Mouse (Mus musculus) forebrain, embryonic 11.5 days (tissue): ENCODE measurements around the gene Rasgrf2. TPM values are rescaled to one million over a fixed set of nuclear protein-coding genes. Genes with fewer than 3 reads are reported as not detected.

Experiments
- ATAC-seq: fragments of 200-750 bp; cut with Nextera tagmentation; replicated peaks from 2 replicates; pipeline ENCODE4 v1.8.0; 2017; ENCODE audit warnings: moderate TSS enrichment; ENCODE audit not compliant: low FRiP score
- DNase-seq: peaks from one replicate; pipeline ENCODE4 v3.0.0-alpha.2; 2017; ENCODE audit warnings: low spot score
- H3K27ac ChIP-seq: fragments of 300-500 bp; sonication (generic); 2 replicates; pipeline ENCODE4 v1.5.1; 2014; ENCODE audit warnings: low read depth, low read length
- H3K27me3 ChIP-seq: fragments of 300-500 bp; sonication (generic); 2 replicates; pipeline ENCODE4 v1.6.1; 2014; ENCODE audit warnings: mild to moderate bottlenecking, low read length, mixed read lengths; ENCODE audit not compliant: control insufficient read depth, insufficient read depth
- H3K36me3 ChIP-seq: fragments of 300-500 bp; sonication (generic); 2 replicates; pipeline ENCODE4 v1.6.1; 2014; ENCODE audit warnings: mild to moderate bottlenecking, low read length, moderate library complexity, mixed read lengths; ENCODE audit not compliant: control insufficient read depth, insufficient read depth
- H3K4me1 ChIP-seq: fragments of 300-500 bp; sonication (generic); replicated peaks from 2 replicates; pipeline ENCODE4 v1.6.1; 2014; ENCODE audit warnings: low read length, mixed read lengths; ENCODE audit not compliant: control insufficient read depth, insufficient read depth
- H3K4me2 ChIP-seq: fragments of 300-500 bp; sonication (generic); 2 replicates; pipeline ENCODE4 v1.6.1; 2014; ENCODE audit warnings: low read depth, mild to moderate bottlenecking, low read length, moderate library complexity, mixed read lengths; ENCODE audit not compliant: severe bottlenecking
- H3K4me3 ChIP-seq: fragments of 300-500 bp; sonication (generic); 2 replicates; pipeline ENCODE4 v1.5.1; 2014; ENCODE audit warnings: low read depth, low read length
- H3K9ac ChIP-seq: fragments of 300-500 bp; sonication (generic); 2 replicates; pipeline ENCODE4 v1.6.1; 2014; ENCODE audit warnings: low read length
- H3K9me3 ChIP-seq: fragments of 300-500 bp; sonication (generic); 2 replicates; pipeline ENCODE4 v1.6.1; 2016; ENCODE audit warnings: low read length, mixed read lengths; ENCODE audit not compliant: control insufficient read depth
- WGBS: fragments of 180-500 bp; shearing (Covaris S2); extraction: QIAGEN DNeasy Blood & Tissue Kit; methylation state at CpG from one replicate; pipeline ENCODE4 v1.1.7; 2014; 5-methylcytosine and 5-hydroxymethylcytosine counted together
- polyA plus RNA-seq: library from polyadenylated mRNA; unstranded; fragments of >200 nt; fragmentation: Nextera tagmentation; extraction: Ambion mirVana; gene quantifications from 2 replicates; pipeline ENCODE4 v1.2.1, GENCODE M21; 2014

Gene Rasgrf2
- polyA plus RNA-seq, 1 experiment from 2014 or later = 0.08 TPM

DNA sequence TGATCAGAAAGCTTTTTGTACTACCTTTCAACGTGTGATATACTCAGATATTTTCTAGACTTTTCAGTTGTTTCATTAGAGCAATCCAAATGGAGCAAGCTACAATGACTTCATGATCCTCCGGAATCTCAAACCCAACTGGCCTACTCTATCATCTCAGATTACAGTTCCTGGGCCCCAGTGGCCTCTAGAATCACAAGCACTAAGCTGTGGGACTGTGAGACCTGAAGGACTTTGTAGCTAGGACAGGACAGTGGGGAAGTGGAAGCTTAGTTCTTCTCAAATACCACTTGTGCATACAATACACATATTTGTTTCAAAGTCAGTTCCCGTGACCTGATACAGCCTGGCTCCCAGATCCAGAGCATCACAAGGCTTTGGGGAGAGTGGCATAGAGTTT is 253.5 kb downstream of the Rasgrf2 start:
- Histone ChIP-seq H3K4me2 (no peak overlapping the region), H3K4me1 (no peaks in the 10 kb centered on the region), H3K27ac (no peak overlapping the region), H3K9me3 (no peaks in the 10 kb centered on the region), H3K4me3 (no peak overlapping the region), H3K36me3 (no peaks in the 10 kb centered on the region), H3K27me3 (no peaks in the 10 kb centered on the region), H3K9ac (no peak overlapping the region)
- ATAC-seq (no peak), DNase-seq (no peak)
- WGBS = 87% methylated on average over 3 of the region's 3 CpGs

DNA sequence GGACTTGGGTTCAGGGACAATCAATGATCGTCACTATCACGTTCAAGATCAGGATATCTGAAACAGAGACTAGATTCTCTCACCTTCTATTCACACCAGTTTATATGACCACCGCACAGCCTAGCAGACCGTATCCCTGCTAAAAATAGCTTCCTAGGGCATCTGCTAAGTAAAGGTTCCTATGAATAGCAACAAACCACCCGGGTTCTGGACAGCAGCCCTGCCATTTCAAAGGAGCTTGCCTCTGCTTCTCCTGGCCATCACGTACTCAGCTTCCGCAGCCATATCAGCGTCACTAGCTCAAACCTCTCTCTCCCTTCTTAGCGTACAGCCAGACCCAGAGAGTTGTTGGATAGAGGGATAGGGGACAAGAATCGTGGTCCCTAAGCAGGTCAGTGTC is 254.1 kb downstream of the Rasgrf2 start:
- H3K9ac ChIP-seq = no peak overlapping the region
- no peak for DNase-seq
- no peaks in the 10 kb centered on the region for H3K9me3 ChIP-seq
- H3K27ac ChIP-seq = no peak overlapping the region
- no peaks in the 10 kb centered on the region for H3K36me3 ChIP-seq
- no peaks in the 10 kb centered on the region for H3K4me1 ChIP-seq
- no peak for ATAC-seq
- H3K4me3 ChIP-seq = no peak overlapping the region
- H3K27me3 ChIP-seq = no peaks in the 10 kb centered on the region
- H3K4me2 ChIP-seq = no peak overlapping the region
- WGBS = 90% methylated on average over 10 of the region's 10 CpGs

DNA sequence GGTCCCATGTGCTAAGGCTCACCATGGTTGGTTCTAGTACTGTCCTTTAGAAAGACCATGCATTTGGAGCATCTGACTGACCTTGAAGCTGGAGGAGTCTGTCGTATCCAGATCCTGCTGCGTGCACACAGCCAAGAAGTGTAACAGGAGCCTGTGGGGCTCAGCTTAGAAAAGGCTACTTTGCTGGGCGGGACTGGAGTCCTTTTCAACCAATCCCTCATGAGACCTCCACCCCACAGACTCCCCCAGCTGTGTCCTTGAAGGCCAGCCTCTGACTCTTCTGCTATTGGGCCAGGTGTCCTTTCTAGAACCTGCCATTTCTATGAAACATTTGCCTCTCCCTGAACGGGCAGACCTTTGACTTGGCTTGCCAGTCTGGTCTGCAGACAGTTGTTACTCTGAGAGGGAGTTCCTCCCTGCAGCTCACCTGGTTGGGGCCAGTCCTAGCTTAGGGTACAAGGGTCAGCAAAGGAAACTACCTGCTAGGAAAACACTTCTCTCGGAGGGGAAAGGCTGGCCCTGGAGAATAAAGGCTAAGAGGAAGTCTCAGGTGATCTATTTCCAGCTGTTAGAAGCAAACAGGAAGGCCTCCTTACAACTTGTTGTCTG is 254.6 kb downstream of the Rasgrf2 start, which contains the start of gene Ckmt2:
TSS of gene Ckmt2 (minus strand) at position 145 of the 609 bp plus-strand sequence.
- Histone ChIP-seq H3K4me3 (no peak within 1 kb of the TSS), H3K9me3 (no peaks in the 10 kb centered on the region), H3K4me2 (no peak within 1 kb of the TSS), H3K27ac (no peak within 1 kb of the TSS), H3K36me3 (no peaks in the 10 kb centered on the region), H3K9ac (no peak within 1 kb of the TSS), H3K27me3 (no peaks in the 10 kb centered on the region), H3K4me1 (no peaks in the 10 kb centered on the region)
- DNase-seq = no peak
- 74% methylated on average over 5 of the region's 5 CpGs for WGBS
- no peak for ATAC-seq

DNA sequence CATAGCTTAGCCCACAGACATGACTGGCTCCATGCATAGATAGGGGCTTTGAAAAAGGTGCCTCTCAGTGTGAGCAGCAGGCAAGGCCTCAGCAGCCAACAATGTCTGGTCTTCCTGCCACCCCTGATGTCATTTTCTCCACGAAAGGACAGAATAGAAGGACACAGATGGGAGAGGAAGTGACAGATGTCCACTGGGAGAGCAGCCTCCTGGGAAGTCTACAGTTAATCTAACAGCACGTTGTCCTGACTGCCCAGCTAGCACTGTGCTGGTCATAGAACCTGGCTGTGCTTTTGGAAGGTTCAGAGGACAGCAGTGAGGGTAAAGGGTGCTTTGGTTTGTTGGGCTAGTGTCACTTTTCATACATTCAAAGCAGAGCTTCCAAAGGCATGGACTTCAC is 255.9 kb downstream of the Rasgrf2 start:
- H3K4me3 ChIP-seq = no peak overlapping the region
- H3K27me3 ChIP-seq = no peaks in the 10 kb centered on the region
- no peaks in the 10 kb centered on the region for H3K36me3 ChIP-seq
- no peak for DNase-seq
- no peak for ATAC-seq
- 69% methylated on average over 2 of the region's 2 CpGs for WGBS
- H3K4me1 ChIP-seq = no peaks in the 10 kb centered on the region
- H3K4me2 ChIP-seq = no peak overlapping the region
- H3K9me3 ChIP-seq = no peaks in the 10 kb centered on the region
- no peak overlapping the region for H3K9ac ChIP-seq
- no peak overlapping the region for H3K27ac ChIP-seq

DNA sequence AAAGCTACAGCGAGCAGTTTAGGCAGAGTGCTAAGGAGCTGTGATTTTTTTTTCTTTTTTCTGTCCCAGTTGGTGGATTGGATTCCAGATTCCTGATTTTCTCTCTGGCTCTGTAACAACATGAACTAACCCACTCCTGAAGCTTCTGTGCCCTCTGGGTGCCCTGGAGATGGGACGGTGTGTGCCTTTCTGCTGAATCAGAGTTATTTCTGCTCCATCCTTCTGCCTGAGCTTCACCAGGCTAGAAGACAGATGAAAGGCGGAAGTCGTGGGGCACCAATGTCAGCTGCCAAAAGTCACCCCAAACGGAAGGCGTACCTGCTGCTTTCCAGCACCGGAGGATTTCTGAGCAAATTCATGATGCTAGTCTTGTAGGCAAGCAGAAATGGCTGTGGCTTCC is 256.9 kb downstream of the Rasgrf2 start:
- Histone ChIP-seq H3K9ac (no peak overlapping the region), H3K36me3 (no peaks in the 10 kb centered on the region), H3K4me2 (no peak overlapping the region), H3K27ac (no peak overlapping the region), H3K4me1 (no peaks in the 10 kb centered on the region), H3K9me3 (no peaks in the 10 kb centered on the region), H3K4me3 (no peak overlapping the region), H3K27me3 (no peaks in the 10 kb centered on the region)
- WGBS = 90% methylated on average over 7 of the region's 7 CpGs
- DNase-seq (no peak), ATAC-seq (no peak)

DNA sequence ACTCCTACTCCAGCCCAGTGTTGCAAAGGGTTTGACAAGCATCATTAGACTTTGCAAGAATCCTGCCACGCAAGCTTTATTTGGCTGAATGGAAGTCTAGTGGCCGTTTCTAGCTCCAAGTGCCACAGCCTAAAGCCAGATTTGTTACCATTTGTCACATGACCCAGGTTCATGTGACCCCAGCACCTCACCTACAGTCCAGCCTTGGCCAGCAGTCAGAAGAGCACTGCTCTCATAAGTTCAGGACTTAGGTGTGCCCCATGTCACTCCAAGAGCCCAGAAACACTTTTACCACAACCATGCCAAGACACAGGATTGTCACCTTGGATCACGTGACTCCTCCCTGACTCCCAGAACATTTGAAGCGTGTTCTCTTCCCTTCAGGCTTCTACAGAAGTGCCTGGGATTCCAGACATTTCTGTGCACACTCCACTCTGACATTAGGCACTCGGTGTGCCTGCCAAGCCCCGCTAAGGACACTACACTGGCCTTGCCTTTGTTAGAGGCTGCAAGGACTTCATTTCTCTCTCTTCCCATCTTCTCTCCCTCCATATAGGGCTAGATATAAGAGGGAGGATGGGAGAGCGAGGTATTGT is 257.6 kb downstream of the Rasgrf2 start:
- no peaks in the 10 kb centered on the region for H3K9me3 ChIP-seq
- no peak for ATAC-seq
- H3K9ac ChIP-seq = no peak overlapping the region
- no peaks in the 10 kb centered on the region for H3K4me1 ChIP-seq
- H3K4me2 ChIP-seq = no peak overlapping the region
- no peak overlapping the region for H3K4me3 ChIP-seq
- no peaks in the 10 kb centered on the region for H3K36me3 ChIP-seq
- H3K27me3 ChIP-seq = no peaks in the 10 kb centered on the region
- no peak for DNase-seq
- H3K27ac ChIP-seq = no peak overlapping the region
- WGBS = 81% methylated on average over 7 of the region's 7 CpGs

DNA sequence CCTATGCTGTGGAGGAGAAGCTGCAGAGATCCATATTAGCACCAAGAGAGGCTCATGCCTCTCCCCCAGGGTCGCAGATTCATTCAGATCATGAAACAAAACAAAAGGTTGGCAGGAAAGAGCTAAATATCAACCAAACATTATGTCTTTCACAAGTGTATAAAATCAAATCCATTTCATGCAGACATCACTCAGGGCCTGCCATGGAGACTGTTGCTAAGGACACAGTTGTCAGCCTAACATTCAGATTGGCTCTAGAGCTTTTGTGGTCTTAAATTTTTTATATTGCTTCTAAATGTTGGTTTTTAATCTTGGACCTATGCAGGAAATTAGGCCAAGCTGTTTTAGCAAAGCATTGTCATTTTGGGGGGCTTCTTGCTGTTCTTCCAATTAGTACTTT is 262.9 kb downstream of the Rasgrf2 start:
- Histone ChIP-seq H3K36me3 (no peaks in the 10 kb centered on the region), H3K9ac (no peak overlapping the region), H3K4me1 (no peaks in the 10 kb centered on the region), H3K4me2 (no peak overlapping the region), H3K27me3 (no peaks in the 10 kb centered on the region), H3K9me3 (no peaks in the 10 kb centered on the region), H3K27ac (no peak overlapping the region), H3K4me3 (no peak overlapping the region)
- ATAC-seq (no peak), DNase-seq (no peak)
- 89% methylated on average over 1 of the region's 1 CpGs for WGBS

DNA sequence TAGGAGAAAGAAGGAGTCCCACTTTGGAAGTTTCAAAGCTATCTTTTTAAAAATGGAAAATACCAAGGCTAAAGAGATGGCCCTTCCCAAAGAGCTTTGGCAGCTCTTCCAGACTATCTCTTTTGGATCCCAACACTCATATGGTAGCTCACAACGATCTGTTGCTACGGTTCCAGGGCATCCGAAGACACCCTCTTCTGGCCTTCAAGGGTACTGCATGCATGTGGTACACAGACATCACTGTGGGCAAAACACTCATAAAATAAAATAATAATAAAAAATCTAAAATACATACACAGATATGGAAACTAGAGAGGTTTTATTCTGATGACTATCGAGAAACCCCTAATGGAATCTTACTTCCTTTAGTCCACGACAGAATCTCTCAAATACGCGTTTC is 272.6 kb downstream of the Rasgrf2 start:
- H3K4me1 ChIP-seq = no peaks in the 10 kb centered on the region
- H3K36me3 ChIP-seq = no peaks in the 10 kb centered on the region
- ATAC-seq (no peak), DNase-seq (no peak)
- H3K9ac ChIP-seq = no peak overlapping the region
- H3K4me2 ChIP-seq = no peak overlapping the region
- H3K27me3 ChIP-seq = no peaks in the 10 kb centered on the region
- no peaks in the 10 kb centered on the region for H3K9me3 ChIP-seq
- H3K4me3 ChIP-seq = no peak overlapping the region
- H3K27ac ChIP-seq = no peak overlapping the region
- 81% methylated on average over 7 of the region's 7 CpGs for WGBS

DNA sequence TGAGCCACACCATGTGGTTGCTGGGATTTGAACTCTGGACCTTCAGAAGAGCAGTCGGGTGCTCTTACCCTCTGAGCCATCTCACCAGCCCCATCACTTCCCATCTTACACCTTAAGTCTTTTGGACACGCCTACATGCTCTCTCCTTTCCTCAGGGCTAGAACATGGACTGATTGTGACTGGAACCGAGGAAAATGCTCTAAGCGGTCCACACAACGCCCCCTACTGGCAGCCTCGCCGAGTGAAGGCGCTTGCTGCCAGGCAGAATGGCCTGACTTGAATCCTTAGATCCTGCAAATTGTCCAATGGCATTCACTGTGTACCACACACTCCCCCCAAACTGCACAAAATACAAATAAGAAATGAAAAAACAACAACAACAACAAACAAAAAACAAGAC is 274.0 kb downstream of the Rasgrf2 start:
- H3K9me3 ChIP-seq = no peaks in the 10 kb centered on the region
- H3K27me3 ChIP-seq = no peaks in the 10 kb centered on the region
- H3K4me2 ChIP-seq = no peak overlapping the region
- no peak for ATAC-seq
- no peaks in the 10 kb centered on the region for H3K36me3 ChIP-seq
- 78% methylated on average over 8 of the region's 8 CpGs for WGBS
- no peak overlapping the region for H3K27ac ChIP-seq
- no peak overlapping the region for H3K4me3 ChIP-seq
- no peaks in the 10 kb centered on the region for H3K4me1 ChIP-seq
- DNase-seq = no peak
- H3K9ac ChIP-seq = no peak overlapping the region
